Mouse (Mus musculus) erythroblast, embryonic 14.5 days (primary cell): ENCODE data around the gene Dnajc7. TPM values are rescaled to one million over a fixed set of nuclear protein-coding genes. Genes with fewer than 3 reads are reported as not detected.

Experiments used
- H3K27me3 ChIP-seq: 2 replicates; pipeline ENCODE4 v1.6.1; 2012; ENCODE audit warnings: inconsistent platforms; ENCODE audit not compliant: control insufficient read depth
- H3K36me3 ChIP-seq: 2 replicates; pipeline ENCODE4 v1.6.1; 2012; ENCODE audit warnings: mild to moderate bottlenecking, inconsistent platforms; ENCODE audit not compliant: control insufficient read depth
- H3K4me1 ChIP-seq: 2 replicates; pipeline ENCODE4 v1.6.1; 2012; ENCODE audit warnings: inconsistent platforms; ENCODE audit not compliant: control insufficient read depth
- H3K4me3 ChIP-seq: replicated peaks from 2 replicates; pipeline ENCODE3; 2012; ENCODE audit warnings: moderate library complexity, mild to moderate bottlenecking, inconsistent platforms
- H3K9me3 ChIP-seq: 2 replicates; pipeline ENCODE4 v1.6.1; 2012; ENCODE audit warnings: low read length, inconsistent platforms, mixed read lengths; ENCODE audit not compliant: control insufficient read depth
- GATA1 ChIP-seq: IDR thresholded peaks from 2 replicates; pipeline ENCODE4 v1.6.1; 2012; ENCODE audit warnings: low read length, inconsistent platforms, mixed read lengths
- TAL1 ChIP-seq: IDR thresholded peaks from 3 replicates; pipeline ENCODE4 v1.6.1; 2012; ENCODE audit warnings: low read length, inconsistent platforms, mixed read lengths
- polyA plus RNA-seq: library from polyadenylated mRNA; stranded (reverse); fragments of >175 nt; gene quantifications from 2 replicates; pipeline ENCODE4 v1.2.3, GENCODE M21; 2012

Dnajc7 gene
- polyA plus RNA-seq, 1 experiment, result 4.0 TPM

DNA sequence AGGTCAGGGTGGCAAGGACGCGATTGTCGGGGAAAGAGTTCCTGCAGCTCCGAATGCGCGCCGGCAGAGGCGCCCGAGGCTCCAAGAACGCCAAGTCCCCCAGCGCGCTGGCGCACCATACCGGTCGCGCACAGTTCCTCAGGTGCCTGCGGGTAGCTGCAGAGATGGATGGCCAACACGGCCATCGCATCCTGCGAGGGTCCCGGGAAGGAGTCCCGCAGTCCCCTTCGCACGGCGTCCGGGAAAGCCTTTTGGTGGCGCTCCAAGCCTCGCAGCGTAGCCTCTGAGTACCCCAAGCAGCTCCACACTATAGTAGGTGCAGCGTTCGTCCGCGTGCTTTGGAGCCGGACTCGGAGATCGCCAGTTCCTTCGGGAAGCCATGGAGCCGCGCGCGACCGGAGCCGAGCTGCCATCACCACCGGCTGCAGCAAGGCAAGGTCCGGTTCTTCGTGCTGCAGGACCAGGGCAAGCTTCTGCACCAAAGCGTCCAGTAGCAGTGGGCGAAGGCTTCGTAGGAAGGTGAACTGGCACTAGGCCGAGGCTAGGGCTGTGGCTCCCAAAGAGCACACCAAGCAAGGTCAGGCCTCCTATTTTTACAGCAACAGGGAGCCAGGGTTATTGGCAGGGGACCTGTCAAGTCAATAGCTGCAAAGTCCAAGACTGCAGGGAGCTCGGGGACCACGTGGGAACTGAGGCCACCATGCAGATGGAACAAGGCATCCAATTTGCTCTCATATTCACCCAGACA, 20.4 kb upstream of the Dnajc7 start:
- Histone ChIP-seq H3K4me1 (no peaks in the 10 kb centered on the region), H3K36me3 (no peaks in the 10 kb centered on the region), H3K4me3 (no peak overlapping the region), H3K9me3 (no peaks in the 10 kb centered on the region), H3K27me3 (peaks cover 34% of the 10 kb centered on the region)
- TF ChIP-seq GATA1 (no peak), TAL1 (no peak)

DNA sequence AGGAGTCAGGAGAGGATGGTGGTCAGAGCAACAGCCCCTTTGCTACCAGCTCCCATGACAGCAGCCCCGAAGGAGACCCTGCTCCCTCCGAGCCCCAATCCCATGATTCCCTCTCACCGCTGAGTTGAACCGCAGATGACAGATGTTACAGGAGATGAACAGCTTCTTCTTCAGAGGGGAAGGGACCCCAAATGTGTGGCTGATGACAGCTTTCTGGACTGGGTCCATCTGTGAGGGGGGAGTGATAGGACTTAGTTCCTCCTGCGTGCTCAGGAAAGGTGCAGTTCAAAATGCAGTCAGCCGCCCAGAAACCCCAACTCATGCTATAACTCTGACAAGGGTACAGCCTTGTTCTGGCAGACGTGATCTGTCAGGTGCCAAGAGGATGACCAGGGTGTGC, 14.6 kb upstream of the Dnajc7 start:
- Histone ChIP-seq H3K4me3 (no peak overlapping the region), H3K27me3 (peaks cover 29% of the 10 kb centered on the region), H3K36me3 (no peaks in the 10 kb centered on the region), H3K4me1 (no peaks in the 10 kb centered on the region), H3K9me3 (no peaks in the 10 kb centered on the region)
- TF ChIP-seq GATA1 (no peak), TAL1 (no peak)

GRCm38 (mm10) chr11:100628862-100629352, 8.9 kb upstream of the Dnajc7 start:
- no peak for TF ChIP-seq TAL1
- no peak for TF ChIP-seq GATA1
- H3K27me3 ChIP-seq, result peaks cover 4% of the 10 kb centered on the region
- peaks cover 35% of the 10 kb centered on the region for H3K4me1 ChIP-seq
- peaks cover 31% of the 10 kb centered on the region for H3K36me3 ChIP-seq
- no peaks in the 10 kb centered on the region for H3K9me3 ChIP-seq
- H3K4me3 ChIP-seq, result no peak overlapping the region

DNA sequence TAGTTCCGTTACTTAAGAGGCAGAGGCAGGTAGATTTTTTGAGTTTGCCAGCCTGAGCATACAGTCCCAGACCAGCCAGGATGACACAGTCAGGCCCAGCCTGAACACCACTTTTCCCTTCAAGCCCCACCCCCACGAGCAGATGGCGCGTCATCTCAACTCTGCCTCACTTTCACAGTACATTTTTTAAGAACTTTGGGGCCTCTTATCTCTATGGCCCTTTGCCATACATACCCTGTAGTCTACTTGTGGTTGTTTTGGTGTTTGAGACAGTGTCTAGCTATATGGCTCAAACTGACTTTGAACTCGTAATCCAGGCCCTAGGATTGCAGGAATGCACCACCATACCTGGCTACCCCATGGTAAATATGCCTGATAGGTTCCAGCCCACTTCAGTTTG, 8.1 kb upstream of the Dnajc7 start:
- H3K27me3 ChIP-seq, result peaks cover 4% of the 10 kb centered on the region
- H3K4me1 ChIP-seq, result peaks cover 43% of the 10 kb centered on the region
- no peak for TF ChIP-seq TAL1
- TF ChIP-seq GATA1, result no peak
- H3K9me3 ChIP-seq, result no peaks in the 10 kb centered on the region
- H3K36me3 ChIP-seq, result peaks cover 31% of the 10 kb centered on the region
- H3K4me3 ChIP-seq, result no peak overlapping the region

DNA sequence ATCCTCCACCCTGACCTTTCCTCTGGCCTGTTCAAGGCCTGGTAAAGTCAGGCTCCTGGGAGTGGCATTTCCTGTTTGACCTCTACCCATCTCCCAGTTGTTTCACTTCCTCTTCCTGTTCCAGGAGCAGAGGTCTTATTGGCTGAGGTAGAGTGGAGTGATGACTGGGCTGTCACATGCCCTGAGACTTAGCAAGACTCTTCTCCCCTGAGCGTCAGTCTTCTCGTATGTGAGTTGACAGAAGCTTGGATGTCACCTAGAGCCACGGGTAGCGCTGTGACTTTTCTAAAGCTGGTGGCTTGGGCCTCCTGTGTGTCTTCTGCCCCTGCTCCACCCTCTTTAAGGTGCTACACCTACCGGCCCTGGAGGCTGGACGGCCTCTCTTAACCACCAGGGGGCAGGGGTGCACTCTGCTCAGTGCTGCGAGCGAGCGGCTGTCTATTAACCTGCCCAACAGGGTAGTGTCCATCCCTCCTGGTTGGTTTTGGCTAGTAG, 6.8 kb upstream of the Dnajc7 start:
- Histone ChIP-seq H3K4me3 (no peak overlapping the region), H3K36me3 (peaks cover 31% of the 10 kb centered on the region), H3K27me3 (no peaks in the 10 kb centered on the region), H3K9me3 (no peaks in the 10 kb centered on the region), H3K4me1 (peaks cover 51% of the 10 kb centered on the region)
- TF ChIP-seq GATA1, result no peak
- no peak for TF ChIP-seq TAL1

- H3K36me3 ChIP-seq, result peaks cover 31% of the 10 kb centered on the region
- no peaks in the 10 kb centered on the region for H3K9me3 ChIP-seq
- H3K4me1 ChIP-seq, result peaks cover 51% of the 10 kb centered on the region
- no peaks in the 10 kb centered on the region for H3K27me3 ChIP-seq
- no peak overlapping the region for H3K4me3 ChIP-seq
- TF ChIP-seq TAL1 (no peak), GATA1 (no peak)
These were observed 6.1 kb upstream of the Dnajc7 start for GRCm38 (mm10) chr11:100625754-100626700.

DNA sequence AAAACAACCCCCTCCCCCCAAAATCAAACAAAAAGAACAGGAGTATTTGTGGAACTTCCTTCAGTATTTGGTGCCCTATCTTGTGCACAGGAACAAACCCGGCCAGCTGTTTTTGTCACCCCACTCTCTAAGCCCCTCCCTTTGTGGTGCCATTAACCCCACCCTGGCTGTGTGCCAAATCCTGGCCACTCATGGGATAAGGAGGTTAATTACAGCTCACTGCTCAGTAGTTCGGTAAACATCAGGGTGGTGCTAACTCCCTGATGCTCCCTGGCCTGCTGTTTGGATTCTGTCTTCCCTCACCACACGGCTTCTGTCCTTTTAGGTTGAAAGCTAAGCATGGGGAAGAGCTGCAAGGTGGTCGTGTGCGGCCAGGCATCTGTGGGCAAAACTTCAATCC, 3.9 kb upstream of the Dnajc7 start:
- H3K27me3 ChIP-seq, result no peaks in the 10 kb centered on the region
- TF ChIP-seq TAL1, result no peak
- no peak for TF ChIP-seq GATA1
- peak overlapping the region; percentile 95 for H3K4me3 ChIP-seq
- peaks cover 31% of the 10 kb centered on the region for H3K36me3 ChIP-seq
- no peaks in the 10 kb centered on the region for H3K9me3 ChIP-seq
- peaks cover 63% of the 10 kb centered on the region for H3K4me1 ChIP-seq

DNA sequence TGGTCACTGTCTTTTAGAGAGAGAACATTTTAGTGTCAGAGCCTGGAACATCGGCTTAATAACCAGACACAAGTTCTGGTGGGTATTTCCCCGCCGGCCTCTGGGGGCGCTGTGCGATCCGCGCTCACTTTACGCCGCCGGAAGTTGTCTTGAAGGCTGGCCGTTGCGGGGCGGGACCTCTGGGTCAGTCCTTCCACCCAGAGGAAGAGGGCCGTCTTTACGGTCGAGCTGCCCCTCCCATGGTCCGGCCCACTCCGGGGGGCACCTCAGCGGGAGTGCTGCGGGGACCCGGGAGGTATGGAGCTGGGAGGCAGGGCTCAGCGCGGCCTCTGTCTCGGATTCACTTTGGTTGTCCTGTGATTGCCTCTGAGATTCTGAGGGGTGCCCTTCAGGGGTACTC, 2.7 kb upstream of the Dnajc7 start:
- TF ChIP-seq TAL1, result no peak
- no peak for TF ChIP-seq GATA1
- Histone ChIP-seq H3K36me3 (peaks cover 31% of the 10 kb centered on the region), H3K4me1 (peaks cover 68% of the 10 kb centered on the region), H3K9me3 (no peaks in the 10 kb centered on the region), H3K27me3 (no peaks in the 10 kb centered on the region), H3K4me3 (peak overlapping the region; percentile 95)

DNA sequence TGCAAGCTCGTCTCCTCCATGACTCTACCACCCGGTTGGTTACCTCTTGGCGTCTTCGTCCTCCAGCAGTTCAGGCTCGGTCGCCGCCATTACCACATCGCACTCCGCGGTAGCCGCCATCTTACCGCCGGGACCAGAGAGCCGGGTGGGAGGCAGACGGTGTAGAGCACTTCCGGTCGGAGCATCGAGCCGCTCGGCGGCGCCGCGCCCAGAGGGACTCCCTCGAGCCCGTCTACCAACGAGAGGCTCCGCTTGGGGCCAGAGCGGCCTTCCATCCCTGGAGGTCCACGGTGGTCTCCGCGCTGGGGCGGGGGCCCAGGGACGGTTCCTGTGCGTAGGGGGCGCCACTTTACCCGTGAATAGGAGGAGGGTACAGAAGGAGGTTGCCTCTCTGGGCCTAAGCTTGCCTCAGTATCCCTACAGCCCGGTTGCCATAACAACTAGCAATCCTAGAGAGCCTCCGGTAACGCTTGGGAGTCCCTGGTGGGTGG, 438 bp downstream of the Dnajc7 start:
- no peaks in the 10 kb centered on the region for H3K9me3 ChIP-seq
- peaks cover 64% of the 10 kb centered on the region for H3K4me1 ChIP-seq
- H3K27me3 ChIP-seq, result no peaks in the 10 kb centered on the region
- peaks cover 10% of the 10 kb centered on the region for H3K36me3 ChIP-seq
- peak overlapping the region; percentile 70 for H3K4me3 ChIP-seq
- TF ChIP-seq GATA1 (no peak), TAL1 (no peak)
